Mouse (Mus musculus): ENCODE measurements around the gene Fam173a. TPM values are rescaled to one million over a fixed set of nuclear protein-coding genes. Genes with fewer than 3 reads are reported as not detected.

Gene Fam173a
- polyA plus RNA-seq, 1 experiment from 2014 or later: 12.9 TPM

- Histone ChIP-seq H3K36me3 (ENCODE audit: inconsistent target) (no peaks in the 10 kb centered on the region), H3K79me2 (ENCODE audit: inconsistent target) (no peaks in the 10 kb centered on the region; the same call in 1 of the 2 replicates), H3K4me3 (ENCODE audit: inconsistent target) (peak within 1 kb of the TSS; percentile 53), H3K27ac (no peak within 1 kb of the TSS)
- under 1% methylated on average over 35 of the region's 35 CpGs for WGBS (ENCODE audit: missing documents)
Observed at GRCm38 (mm10) chr17:25796951-25797369, 4.3 kb upstream of the Fam173a start, which contains the start of gene Metrn. Gene Metrn, minus strand, starts transcription at chr17:25797136.

GRCm38 (mm10) chr17:25796211-25796771 is 3.6 kb upstream of the Fam173a start:
- H3K79me2 ChIP-seq (ENCODE audit: inconsistent target): peaks cover 7% of the 10 kb centered on the region; the same call in 1 of the 2 replicates
- WGBS (ENCODE audit: missing documents): 1% methylated on average over 37 of the region's 37 CpGs
- H3K4me3 ChIP-seq (ENCODE audit: inconsistent target): peak overlapping the region; percentile 53
- H3K27ac ChIP-seq: no peak overlapping the region
- H3K36me3 ChIP-seq (ENCODE audit: inconsistent target): no peaks in the 10 kb centered on the region

GRCm38 (mm10) chr17:25795609-25796092 is 3.0 kb upstream of the Fam173a start, which contains the start of gene AC134908.4:
Gene AC134908.4, minus strand, starts transcription at chr17:25795659.
- H3K79me2 ChIP-seq (ENCODE audit: inconsistent target): peaks cover 13% of the 10 kb centered on the region; the same call in 1 of the 2 replicates
- H3K36me3 ChIP-seq (ENCODE audit: inconsistent target): no peaks in the 10 kb centered on the region
- H3K4me3 ChIP-seq (ENCODE audit: inconsistent target): peak within 1 kb of the TSS; percentile 53
- WGBS (ENCODE audit: missing documents): 77% methylated on average over 6 of the region's 6 CpGs
- H3K27ac ChIP-seq: no peak within 1 kb of the TSS

GRCm38 (mm10) chr17:25794998-25795397 is 2.3 kb upstream of the Fam173a start:
- Histone ChIP-seq H3K4me3 (ENCODE audit: inconsistent target) (no peak overlapping the region), H3K36me3 (ENCODE audit: inconsistent target) (no peaks in the 10 kb centered on the region), H3K79me2 (ENCODE audit: inconsistent target) (peaks cover 15% of the 10 kb centered on the region; the same call in 1 of the 2 replicates), H3K27ac (no peak overlapping the region)
- 97% methylated on average over 14 of the region's 17 CpGs for WGBS (ENCODE audit: missing documents)

- no peak overlapping the region for H3K4me3 ChIP-seq (ENCODE audit: inconsistent target)
- WGBS (ENCODE audit: missing documents): 96% methylated on average over 13 of the region's 13 CpGs
Observed at GRCm38 (mm10) chr17:25794197-25794596, 1.5 kb upstream of the Fam173a start.

GRCm38 (mm10) chr17:25791843-25792527 is 716 bp downstream of the Fam173a start:
- Histone ChIP-seq H3K36me3 (ENCODE audit: inconsistent target) (peaks cover 14% of the 10 kb centered on the region; the same call in 1 of the 2 replicates), H3K27ac (peak overlapping the region; percentile 78), H3K79me2 (ENCODE audit: inconsistent target) (peaks cover 15% of the 10 kb centered on the region; the same call in 1 of the 2 replicates), H3K4me3 (ENCODE audit: inconsistent target) (peak overlapping the region; percentile 91)
- whole genome bisulfite sequencing (ENCODE audit: missing documents): 1% methylated on average over 42 of the region's 45 CpGs

More at GRCm38 (mm10) chr17:25794197-25794596, 1.5 kb upstream of the Fam173a start:
- peaks cover 15% of the 10 kb centered on the region; the same call in 1 of the 2 replicates for H3K79me2 ChIP-seq (ENCODE audit: inconsistent target)
- peaks cover 7% of the 10 kb centered on the region; the same call in 1 of the 2 replicates for H3K36me3 ChIP-seq (ENCODE audit: inconsistent target)
- H3K27ac ChIP-seq: no peak overlapping the region

GRCm38 (mm10) chr17:25791320-25791842 is 1.3 kb downstream of the Fam173a start:
- Histone ChIP-seq H3K36me3 (ENCODE audit: inconsistent target) (peaks cover 14% of the 10 kb centered on the region; the same call in 1 of the 2 replicates), H3K79me2 (ENCODE audit: inconsistent target) (peaks cover 15% of the 10 kb centered on the region; the same call in 1 of the 2 replicates), H3K27ac (peak overlapping the region; percentile 78), H3K4me3 (ENCODE audit: inconsistent target) (peak overlapping the region; percentile 91)
- WGBS (ENCODE audit: missing documents): 28% methylated on average over 19 of the region's 19 CpGs

GRCm38 (mm10) chr17:25786781-25787504 is 5.8 kb downstream of the Fam173a start:
- H3K4me3 ChIP-seq (ENCODE audit: inconsistent target): no peak overlapping the region
- peaks cover 23% of the 10 kb centered on the region; the same call in 1 of the 2 replicates for H3K79me2 ChIP-seq (ENCODE audit: inconsistent target)
- WGBS (ENCODE audit: missing documents): 98% methylated on average over 9 of the region's 9 CpGs
- H3K27ac ChIP-seq: no peak overlapping the region
- peaks cover 23% of the 10 kb centered on the region for H3K36me3 ChIP-seq (ENCODE audit: inconsistent target)

- H3K4me3 ChIP-seq (ENCODE audit: inconsistent target): peak within 1 kb of the TSS; percentile 68
- H3K79me2 ChIP-seq (ENCODE audit: inconsistent target): peaks cover 17% of the 10 kb centered on the region; the same call in 1 of the 2 replicates
- H3K27ac ChIP-seq: peak within 1 kb of the TSS; percentile 48
- 87% methylated on average over 3 of the region's 3 CpGs for WGBS (ENCODE audit: missing documents)
- H3K36me3 ChIP-seq (ENCODE audit: inconsistent target): peaks cover 29% of the 10 kb centered on the region
Observed at GRCm38 (mm10) chr17:25786280-25786679, 6.4 kb downstream of the Fam173a start, which contains the start of gene Ccdc78. Gene Ccdc78, plus strand, starts transcription at chr17:25786580.

- Histone ChIP-seq H3K79me2 (ENCODE audit: inconsistent target) (peaks cover 9% of the 10 kb centered on the region; the same call in 1 of the 2 replicates), H3K4me3 (ENCODE audit: inconsistent target) (peak within 1 kb of the TSS; percentile 68), H3K36me3 (ENCODE audit: inconsistent target) (peaks cover 39% of the 10 kb centered on the region), H3K27ac (peak within 1 kb of the TSS; percentile 48)
- WGBS (ENCODE audit: missing documents): 0% methylated on average over 23 of the region's 23 CpGs
Observed at GRCm38 (mm10) chr17:25785281-25785745, 7.4 kb downstream of the Fam173a start, which contains the start of gene Haghl. Gene Haghl, minus strand, starts transcription at chr17:25785673.

GRCm38 (mm10) chr17:25783861-25784574 is 8.7 kb downstream of the Fam173a start:
- no peak overlapping the region for H3K4me3 ChIP-seq (ENCODE audit: inconsistent target)
- WGBS (ENCODE audit: missing documents): 70% methylated on average over 15 of the region's 15 CpGs
- peaks cover 9% of the 10 kb centered on the region; the same call in 1 of the 2 replicates for H3K79me2 ChIP-seq (ENCODE audit: inconsistent target)
- H3K36me3 ChIP-seq (ENCODE audit: inconsistent target): peaks cover 43% of the 10 kb centered on the region
- H3K27ac ChIP-seq: no peak overlapping the region

- no peak overlapping the region for H3K4me3 ChIP-seq (ENCODE audit: inconsistent target)
- WGBS (ENCODE audit: missing documents): 92% methylated on average over 7 of the region's 7 CpGs
- H3K79me2 ChIP-seq (ENCODE audit: inconsistent target): peaks cover 9% of the 10 kb centered on the region; the same call in 1 of the 2 replicates
- peaks cover 48% of the 10 kb centered on the region for H3K36me3 ChIP-seq (ENCODE audit: inconsistent target)
- no peak overlapping the region for H3K27ac ChIP-seq
Observed at GRCm38 (mm10) chr17:25783086-25783485, 9.6 kb downstream of the Fam173a start.

GRCm38 (mm10) chr17:25781339-25781738 is 11.4 kb downstream of the Fam173a start:
- Histone ChIP-seq H3K79me2 (ENCODE audit: inconsistent target) (peaks cover 9% of the 10 kb centered on the region; the same call in 1 of the 2 replicates), H3K27ac (no peak overlapping the region), H3K36me3 (ENCODE audit: inconsistent target) (peaks cover 62% of the 10 kb centered on the region), H3K4me3 (ENCODE audit: inconsistent target) (no peak overlapping the region)
- 93% methylated on average over 6 of the region's 6 CpGs for WGBS (ENCODE audit: missing documents)

Measured in macrophage (primary cell).